Mouse (Mus musculus) hindbrain, embryonic 11.5 days (tissue): Measurements from ENCODE around the gene S100b. TPM values are rescaled to one million over a fixed set of nuclear protein-coding genes. Genes with fewer than 3 reads are reported as not detected.

Source experiments
- ATAC-seq: fragments of 200-750 bp; cut with Nextera tagmentation; 2 replicates; pipeline ENCODE4 v1.8.0; 2017; ENCODE audit warnings: mild to moderate bottlenecking, moderate TSS enrichment, moderate library complexity; ENCODE audit not compliant: low FRiP score
- DNase-seq: peaks from one replicate; pipeline ENCODE4 v3.0.0-alpha.2; 2015; ENCODE audit warnings: low spot score
- H3K27ac ChIP-seq: fragments of 300-500 bp; sonication (generic); 2 replicates; pipeline ENCODE4 v1.5.1; 2014; ENCODE audit warnings: mild to moderate bottlenecking, low read depth, low read length
- H3K27me3 ChIP-seq: fragments of 300-500 bp; sonication (generic); 2 replicates; pipeline ENCODE4 v1.6.1; 2014; ENCODE audit warnings: mild to moderate bottlenecking, low read length, moderate library complexity, mixed read lengths; ENCODE audit not compliant: control insufficient read depth, insufficient read depth
- H3K36me3 ChIP-seq: fragments of 300-500 bp; sonication (generic); 2 replicates; pipeline ENCODE4 v1.6.1; 2014; ENCODE audit warnings: mild to moderate bottlenecking, low read length, moderate library complexity, mixed read lengths; ENCODE audit not compliant: control insufficient read depth, insufficient read depth
- H3K4me1 ChIP-seq: fragments of 300-500 bp; sonication (generic); replicated peaks from 2 replicates; pipeline ENCODE4 v1.6.1; 2014; ENCODE audit warnings: low read length, mixed read lengths; ENCODE audit not compliant: control insufficient read depth, insufficient read depth
- H3K4me2 ChIP-seq: fragments of 300-500 bp; sonication (generic); replicated peaks from 2 replicates; pipeline ENCODE4 v1.6.1; 2014; ENCODE audit warnings: mild to moderate bottlenecking, low read depth, low read length
- H3K4me3 ChIP-seq: fragments of 300-500 bp; sonication (generic); 2 replicates; pipeline ENCODE4 v1.5.1; 2014; ENCODE audit warnings: low read depth, low read length
- H3K9ac ChIP-seq: fragments of 300-500 bp; sonication (generic); 2 replicates; pipeline ENCODE4 v1.6.1; 2014; ENCODE audit warnings: low read depth, low read length
- H3K9me3 ChIP-seq: fragments of 300-500 bp; sonication (generic); 2 replicates; pipeline ENCODE4 v1.6.1; 2016; ENCODE audit warnings: low read length; ENCODE audit not compliant: control insufficient read depth
- WGBS: fragments of 180-500 bp; shearing (Covaris S2); extraction: QIAGEN DNeasy Blood & Tissue Kit; methylation state at CpG from one replicate; pipeline ENCODE4 v1.1.7; 2014; 5-methylcytosine and 5-hydroxymethylcytosine counted together
- polyA plus RNA-seq: library from polyadenylated mRNA; unstranded; fragments of >200 nt; fragmentation: Nextera tagmentation; extraction: Ambion mirVana; gene quantifications from 2 replicates; pipeline ENCODE4 v1.2.1, GENCODE M21; 2014

S100b gene
- polyA plus RNA-seq, 1 experiment from 2014 or later: 0.45 TPM

- no peak overlapping the region for H3K4me2 ChIP-seq
- DNase-seq (no peak), ATAC-seq (no peak)
- H3K4me3 ChIP-seq: no peak overlapping the region
- no peak overlapping the region for H3K27ac ChIP-seq
- 0 out of 2 replicates have a peak, but pooled peaks cover 4% of the 10 kb centered on the region for H3K36me3 ChIP-seq
- H3K9me3 ChIP-seq: no peaks in the 10 kb centered on the region
- H3K27me3 ChIP-seq: no peaks in the 10 kb centered on the region
- 86% methylated on average over 10 of the region's 10 CpGs for WGBS
- H3K9ac ChIP-seq: no peak overlapping the region
- H3K4me1 ChIP-seq: no peaks in the 10 kb centered on the region
Measured at GRCm38 (mm10) chr10:76275256-76275655, 21.6 kb downstream of the S100b start.

GRCm38 (mm10) chr10:76278541-76279097, 25.0 kb downstream of the S100b start:
- no peak overlapping the region for H3K4me3 ChIP-seq
- no peak overlapping the region for H3K27ac ChIP-seq
- no peaks in the 10 kb centered on the region for H3K27me3 ChIP-seq
- WGBS: 69% methylated on average over 5 of the region's 5 CpGs
- H3K4me1 ChIP-seq: no peaks in the 10 kb centered on the region
- no peak overlapping the region for H3K9ac ChIP-seq
- no peaks in the 10 kb centered on the region for H3K9me3 ChIP-seq
- H3K36me3 ChIP-seq: 0 out of 2 replicates have a peak, but pooled peaks cover 3% of the 10 kb centered on the region
- no peak overlapping the region for H3K4me2 ChIP-seq
- DNase-seq (no peak), ATAC-seq (no peak)

- ATAC-seq: no peak
- no peaks in the 10 kb centered on the region for H3K27me3 ChIP-seq
- no peak overlapping the region for H3K9ac ChIP-seq
- H3K27ac ChIP-seq: no peak overlapping the region
- H3K4me3 ChIP-seq: no peak overlapping the region
- WGBS: 84% methylated on average over 11 of the region's 11 CpGs
- no peaks in the 10 kb centered on the region for H3K9me3 ChIP-seq
- H3K4me1 ChIP-seq: no peaks in the 10 kb centered on the region
- no peak for DNase-seq
- H3K36me3 ChIP-seq: no peaks in the 10 kb centered on the region
- H3K4me2 ChIP-seq: no peak overlapping the region
Measured at GRCm38 (mm10) chr10:76288268-76288993, 34.8 kb downstream of the S100b start.

GRCm38 (mm10) chr10:76289052-76289451, 35.4 kb downstream of the S100b start:
- DNase-seq (no peak), ATAC-seq (no peak)
- Histone ChIP-seq H3K27ac (no peak overlapping the region), H3K27me3 (no peaks in the 10 kb centered on the region), H3K36me3 (no peaks in the 10 kb centered on the region), H3K4me2 (no peak overlapping the region), H3K9ac (no peak overlapping the region), H3K4me1 (no peaks in the 10 kb centered on the region), H3K9me3 (no peaks in the 10 kb centered on the region), H3K4me3 (no peak overlapping the region)
- WGBS: 85% methylated on average over 5 of the region's 5 CpGs

GRCm38 (mm10) chr10:76289936-76290671, 36.5 kb downstream of the S100b start:
- H3K4me3 ChIP-seq: no peak overlapping the region
- H3K36me3 ChIP-seq: no peaks in the 10 kb centered on the region
- 89% methylated on average over 3 of the region's 3 CpGs for WGBS
- ATAC-seq (no peak), DNase-seq (no peak)
- H3K9me3 ChIP-seq: no peaks in the 10 kb centered on the region
- no peak overlapping the region for H3K4me2 ChIP-seq
- H3K27me3 ChIP-seq: no peaks in the 10 kb centered on the region
- no peak overlapping the region for H3K27ac ChIP-seq
- H3K4me1 ChIP-seq: no peaks in the 10 kb centered on the region
- H3K9ac ChIP-seq: no peak overlapping the region

GRCm38 (mm10) chr10:76293222-76293621, 39.6 kb downstream of the S100b start:
- Histone ChIP-seq H3K36me3 (0 out of 2 replicates have a peak, but pooled peaks cover 3% of the 10 kb centered on the region), H3K27me3 (no peaks in the 10 kb centered on the region)

GRCm38 (mm10) chr10:76300133-76300532, 46.5 kb downstream of the S100b start:
- H3K9me3 ChIP-seq: no peaks in the 10 kb centered on the region
- no peak for DNase-seq
- no peaks in the 10 kb centered on the region for H3K27me3 ChIP-seq
- no peaks in the 10 kb centered on the region for H3K4me1 ChIP-seq
- 0 out of 2 replicates have a peak, but pooled peaks cover 3% of the 10 kb centered on the region for H3K36me3 ChIP-seq
- H3K9ac ChIP-seq: no peak overlapping the region
- 93% methylated on average over 5 of the region's 5 CpGs for WGBS
- no peak overlapping the region for H3K27ac ChIP-seq
- ATAC-seq: no peak
- no peak overlapping the region for H3K4me3 ChIP-seq
- H3K4me2 ChIP-seq: no peak overlapping the region

More at GRCm38 (mm10) chr10:76293222-76293621, 39.6 kb downstream of the S100b start:
- no peak overlapping the region for H3K4me2 ChIP-seq
- no peak for ATAC-seq
- 89% methylated on average over 4 of the region's 4 CpGs for WGBS
- H3K4me3 ChIP-seq: no peak overlapping the region
- no peak for DNase-seq
- no peaks in the 10 kb centered on the region for H3K9me3 ChIP-seq
- H3K4me1 ChIP-seq: no peaks in the 10 kb centered on the region
- H3K9ac ChIP-seq: no peak overlapping the region
- no peak overlapping the region for H3K27ac ChIP-seq

GRCm38 (mm10) chr10:76306738-76307137, 53.1 kb downstream of the S100b start:
- no peak for ATAC-seq
- H3K36me3 ChIP-seq: no peaks in the 10 kb centered on the region
- WGBS: 95% methylated on average over 9 of the region's 9 CpGs

More at GRCm38 (mm10) chr10:76306738-76307137, 53.1 kb downstream of the S100b start:
- H3K4me1 ChIP-seq: no peaks in the 10 kb centered on the region
- no peaks in the 10 kb centered on the region for H3K9me3 ChIP-seq
- H3K27ac ChIP-seq: no peak overlapping the region
- no peaks in the 10 kb centered on the region for H3K27me3 ChIP-seq
- no peak overlapping the region for H3K4me3 ChIP-seq
- no peak overlapping the region for H3K9ac ChIP-seq
- H3K4me2 ChIP-seq: no peak overlapping the region
- DNase-seq: no peak
